ENCODE assay signal across 8 mouse cellular contexts in genomic region chr1:193575986-193576713, GRCm38 (mm10).
DNase-seq lines count a peak whose midpoint lies in the region; ATAC-seq lines count a peak whose summit lies in the region.

No protein-coding gene starts in this region.

- H3K27ac ChIP-seq in hindbrain, embryonic 14.5 days = peak overlapping the region; percentile 47; the same call in 1 of the 2 replicates

- no peaks in the 10 kb centered on the region for H3K9me3 ChIP-seq in hindbrain, embryonic 14.5 days (ENCODE audit: control insufficient read depth, low read length)

- no peaks in the 10 kb centered on the region for H3K27me3 ChIP-seq in hindbrain, embryonic 14.5 days (ENCODE audit: control insufficient read depth, insufficient read depth, low read length)

- no peaks in the 10 kb centered on the region for H3K4me1 ChIP-seq in hindbrain, embryonic 14.5 days (replicated peaks; ENCODE audit: control insufficient read depth, insufficient read depth, low read length)

- peak; percentile 89 for DNase-seq in ZHBTc4 (ENCODE audit: low read depth, low spot score)
- DNase-seq in cerebellum, postnatal 14 days = peak; percentile 89
- DNase-seq in frontal cortex, postnatal 25 days (ENCODE audit: low spot score in 2 of 2) = peak; percentile 78 to 81
- peak; percentile 94 for DNase-seq in hindbrain, embryonic 14.5 days (ENCODE audit: low spot score)
- DNase-seq in layer of hippocampus, postnatal 25 days (ENCODE audit: extremely low spot score in 1 of 2, low spot score in 1 of 2) = peak; percentile 64 to 84
- peak; percentile 86 for DNase-seq in lung, postnatal 10 days
- peak; percentile 94 to 95 for DNase-seq in right cerebral cortex, postnatal 10 days (ENCODE audit: low spot score in 2 of 2)

- ATAC-seq in hindbrain, embryonic 14.5 days (ENCODE audit: low FRiP score) = peak; percentile 95
- no peak for ATAC-seq in monocyte, adult 5-6 weeks (replicated peaks; ENCODE audit: insufficient number of reproducible peaks, low FRiP score, low TSS enrichment, poor library complexity, severe bottlenecking)

- H3K36me3 ChIP-seq in hindbrain, embryonic 14.5 days (replicated peaks; ENCODE audit: control insufficient read depth, insufficient read depth) = no peaks in the 10 kb centered on the region

- H3K4me2 ChIP-seq in hindbrain, embryonic 14.5 days (replicated peaks) = 0 out of 2 replicates have a peak overlapping the region, but pooled peaks have one; percentile 10

- no peak overlapping the region for H3K9ac ChIP-seq in hindbrain, embryonic 14.5 days

- H3K4me3 ChIP-seq in hindbrain, embryonic 14.5 days (replicated peaks; ENCODE audit: low read length) = no peak overlapping the region

- WGBS in hindbrain, embryonic 14.5 days = 6% methylated on average over 12 of the region's 12 CpGs
